Mouse (Mus musculus) adrenal gland, postnatal 10 days (tissue): ENCODE results near the gene Rab36. TPM values are rescaled to one million over a fixed set of nuclear protein-coding genes. Genes with fewer than 3 reads are reported as not detected.
A peak's percentile ranks its signal among the peaks of the same experiment; 100 is the strongest.

Experiments used
- DNase-seq: peaks from one replicate; pipeline ENCODE4 v3.0.0; 2021; ENCODE audit warnings: mixed read lengths
- total RNA-seq, 2 experiments: library from RNA; stranded (reverse); gene quantifications; 2 replicates each; pipeline ENCODE4 v1.2.3; 2021

The Rab36 gene
- total RNA-seq, 2 experiments from 2014 or later = 7.1 to 12.5 TPM

- no peak for DNase-seq
These were observed 7.6 kb downstream of the Rab36 start for GRCm38 (mm10) chr10:75044459-75044858.

- DNase-seq = no peak
These were observed 9.0 kb downstream of the Rab36 start for GRCm38 (mm10) chr10:75045831-75046230.

- DNase-seq = no peak
These were observed 11.9 kb downstream of the Rab36 start for GRCm38 (mm10) chr10:75048711-75049110.

- no peak for DNase-seq
These were observed 14.7 kb downstream of the Rab36 start for GRCm38 (mm10) chr10:75051364-75052074.

- no peak for DNase-seq
These were observed 16.0 kb downstream of the Rab36 start for GRCm38 (mm10) chr10:75052902-75053301.

- no peak for DNase-seq
These were observed 16.8 kb downstream of the Rab36 start for GRCm38 (mm10) chr10:75053655-75054054.

GRCm38 (mm10) chr10:75054125-75054524 lies 17.3 kb downstream of the Rab36 start:
- DNase-seq = peak; percentile 71

GRCm38 (mm10) chr10:75055672-75056071 lies 18.8 kb downstream of the Rab36 start:
- DNase-seq = no peak

- DNase-seq = no peak
These were observed 19.4 kb downstream of the Rab36 start for GRCm38 (mm10) chr10:75056255-75056654.

GRCm38 (mm10) chr10:75058336-75058735 lies 21.5 kb downstream of the Rab36 start:
- DNase-seq = no peak

- no peak for DNase-seq
These were observed 22.0 kb downstream of the Rab36 start for GRCm38 (mm10) chr10:75058761-75059395.

- peak; percentile 81 for DNase-seq
These were observed 22.5 kb downstream of the Rab36 start for GRCm38 (mm10) chr10:75059396-75059795.

GRCm38 (mm10) chr10:75060217-75060842 lies 23.5 kb downstream of the Rab36 start, which contains the start of gene Bcr:
Bcr (plus strand) TSS chr10:75060592.
- DNase-seq = peak; percentile 91

- peak; percentile 40 for DNase-seq
These were observed 24.0 kb downstream of the Rab36 start for GRCm38 (mm10) chr10:75060843-75061235.

- DNase-seq = peak; percentile 50
These were observed 24.7 kb downstream of the Rab36 start for GRCm38 (mm10) chr10:75061341-75062188.

- DNase-seq = peak; percentile 33
These were observed 25.3 kb downstream of the Rab36 start for GRCm38 (mm10) chr10:75062189-75062561.

- DNase-seq = no peak
These were observed 25.8 kb downstream of the Rab36 start for GRCm38 (mm10) chr10:75062621-75063020.

GRCm38 (mm10) chr10:75063301-75063965 lies 26.6 kb downstream of the Rab36 start:
- peak; percentile 24 for DNase-seq

GRCm38 (mm10) chr10:75065691-75066090 lies 28.8 kb downstream of the Rab36 start:
- no peak for DNase-seq

- no peak for DNase-seq
These were observed 30.6 kb downstream of the Rab36 start for GRCm38 (mm10) chr10:75067446-75067845.

GRCm38 (mm10) chr10:75068086-75068485 lies 31.2 kb downstream of the Rab36 start:
- DNase-seq = no peak
